Mouse (Mus musculus): ENCODE results near the gene Ankle2. TPM values are rescaled to one million over a fixed set of nuclear protein-coding genes. Genes with fewer than 3 reads are reported as not detected.

Gene Ankle2
- total RNA-seq (2015; ENCODE audit: low replicate concordance) (26.3 and 31.4 TPM in 2 replicates), total RNA-seq (2017; ENCODE audit: low replicate concordance) (35.5 and 45.2 TPM in 2 replicates)

- ATAC-seq (replicated peaks; ENCODE audit: low FRiP score, poor library complexity, severe bottlenecking): peak; percentile 93
These were observed at the start of gene Ankle2 for GRCm38 (mm10) chr5:110230780-110231461. TSS of gene Ankle2 (plus strand) at chr5:110231004.

- ATAC-seq (replicated peaks; ENCODE audit: low FRiP score, poor library complexity, severe bottlenecking): no peak
These were observed 49.1 kb upstream of the Ankle2 start for GRCm38 (mm10) chr5:110181716-110182115.

GRCm38 (mm10) chr5:110203164-110203895 is 27.5 kb upstream of the Ankle2 start:
- no peak for ATAC-seq (replicated peaks; ENCODE audit: low FRiP score, poor library complexity, severe bottlenecking)

GRCm38 (mm10) chr5:110204777-110205176 is 26.0 kb upstream of the Ankle2 start:
- ATAC-seq (replicated peaks; ENCODE audit: low FRiP score, poor library complexity, severe bottlenecking): 0 out of 2 replicates have a peak, but pooled peaks have one; percentile 54

GRCm38 (mm10) chr5:110211312-110211711 is 19.5 kb upstream of the Ankle2 start:
- no peak for ATAC-seq (replicated peaks; ENCODE audit: low FRiP score, poor library complexity, severe bottlenecking)

- no peak for ATAC-seq (replicated peaks; ENCODE audit: low FRiP score, poor library complexity, severe bottlenecking)
These were observed 14.0 kb upstream of the Ankle2 start for GRCm38 (mm10) chr5:110216780-110217179.

- no peak for ATAC-seq (replicated peaks; ENCODE audit: low FRiP score, poor library complexity, severe bottlenecking)
These were observed 10.5 kb upstream of the Ankle2 start for GRCm38 (mm10) chr5:110220331-110220730.

GRCm38 (mm10) chr5:110222757-110223156 is 8.0 kb upstream of the Ankle2 start:
- no peak for ATAC-seq (replicated peaks; ENCODE audit: low FRiP score, poor library complexity, severe bottlenecking)

GRCm38 (mm10) chr5:110225056-110225455 is 5.7 kb upstream of the Ankle2 start:
- ATAC-seq (replicated peaks; ENCODE audit: low FRiP score, poor library complexity, severe bottlenecking): no peak

- no peak for ATAC-seq (replicated peaks; ENCODE audit: low FRiP score, poor library complexity, severe bottlenecking)
These were observed 3.4 kb upstream of the Ankle2 start for GRCm38 (mm10) chr5:110227336-110227883.

- peak; percentile 36 for ATAC-seq (replicated peaks; ENCODE audit: low FRiP score, poor library complexity, severe bottlenecking)
These were observed 414 bp upstream of the Ankle2 start for GRCm38 (mm10) chr5:110230401-110230779.

- no peak for ATAC-seq (replicated peaks; ENCODE audit: low FRiP score, poor library complexity, severe bottlenecking)
These were observed 834 bp downstream of the Ankle2 start for GRCm38 (mm10) chr5:110231638-110232037.

GRCm38 (mm10) chr5:110232346-110232745 is 1.5 kb downstream of the Ankle2 start:
- no peak for ATAC-seq (replicated peaks; ENCODE audit: low FRiP score, poor library complexity, severe bottlenecking)

- no peak for ATAC-seq (replicated peaks; ENCODE audit: low FRiP score, poor library complexity, severe bottlenecking)
These were observed 13.3 kb downstream of the Ankle2 start for GRCm38 (mm10) chr5:110244091-110244490.

GRCm38 (mm10) chr5:110266941-110267340 is 36.1 kb downstream of the Ankle2 start:
- ATAC-seq (replicated peaks; ENCODE audit: low FRiP score, poor library complexity, severe bottlenecking): no peak

- peak; percentile 85 for ATAC-seq (replicated peaks; ENCODE audit: low FRiP score, poor library complexity, severe bottlenecking)
These were observed 38.6 kb downstream of the Ankle2 start, which contains the start of gene Pgam5 for GRCm38 (mm10) chr5:110269141-110270101. TSS of gene Pgam5 (minus strand) at chr5:110269913.

- no peak for ATAC-seq (replicated peaks; ENCODE audit: low FRiP score, poor library complexity, severe bottlenecking)
These were observed 39.4 kb downstream of the Ankle2 start for GRCm38 (mm10) chr5:110270242-110270641.

GRCm38 (mm10) chr5:110274147-110274546 is 43.3 kb downstream of the Ankle2 start:
- 0 out of 2 replicates have a peak, but pooled peaks have one; percentile 33 for ATAC-seq (replicated peaks; ENCODE audit: low FRiP score, poor library complexity, severe bottlenecking)

GRCm38 (mm10) chr5:110274846-110275245 is 44.0 kb downstream of the Ankle2 start:
- ATAC-seq (replicated peaks; ENCODE audit: low FRiP score, poor library complexity, severe bottlenecking): no peak

GRCm38 (mm10) chr5:110276391-110276790 is 45.6 kb downstream of the Ankle2 start:
- no peak for ATAC-seq (replicated peaks; ENCODE audit: low FRiP score, poor library complexity, severe bottlenecking)

Data from erythroid progenitor cell, adult 5-6 weeks (primary cell).